Mouse (Mus musculus): ENCODE data around the gene Mrpl53.
A peak's percentile ranks its signal among the peaks of the same experiment; 100 is the strongest.

The Mrpl53 gene

GRCm38 (mm10) chr6:83108762-83109668, at the start of gene Mrpl53:
Gene Mrpl53 (plus strand): TSS chr6:83109040.
- DNase-seq, result peak; percentile 77

GRCm38 (mm10) chr6:83065995-83066394, 42.8 kb upstream of the Mrpl53 start:
- peak; percentile 51 for DNase-seq

- no peak for DNase-seq
Observed at GRCm38 (mm10) chr6:83066441-83066840, 42.4 kb upstream of the Mrpl53 start.

GRCm38 (mm10) chr6:83068221-83068620, 40.6 kb upstream of the Mrpl53 start:
- no peak for DNase-seq

GRCm38 (mm10) chr6:83068706-83069487, 39.9 kb upstream of the Mrpl53 start:
- no peak for DNase-seq

GRCm38 (mm10) chr6:83069488-83070246, 39.2 kb upstream of the Mrpl53 start:
- DNase-seq, result no peak

GRCm38 (mm10) chr6:83070247-83070310, 38.8 kb upstream of the Mrpl53 start, which contains the start of gene Tlx2:
Gene Tlx2 (minus strand): TSS chr6:83070293.
- no peak for DNase-seq

GRCm38 (mm10) chr6:83070311-83071219, 38.3 kb upstream of the Mrpl53 start:
- no peak for DNase-seq

GRCm38 (mm10) chr6:83071220-83071619, 37.6 kb upstream of the Mrpl53 start:
- DNase-seq, result no peak

- DNase-seq, result peak; percentile 63
Observed at GRCm38 (mm10) chr6:83074979-83075378, 33.9 kb upstream of the Mrpl53 start.

GRCm38 (mm10) chr6:83077630-83078323, 31.1 kb upstream of the Mrpl53 start, which contains the start of gene Pcgf1:
Gene Pcgf1 (plus strand): TSS chr6:83077869.
- DNase-seq, result no peak

GRCm38 (mm10) chr6:83078324-83078858, 30.4 kb upstream of the Mrpl53 start:
- DNase-seq, result peak; percentile 100

GRCm38 (mm10) chr6:83080210-83080609, 28.6 kb upstream of the Mrpl53 start:
- DNase-seq, result no peak

- DNase-seq, result no peak
Observed at GRCm38 (mm10) chr6:83083497-83083896, 25.3 kb upstream of the Mrpl53 start.

- DNase-seq, result no peak
Observed at GRCm38 (mm10) chr6:83084477-83084876, 24.4 kb upstream of the Mrpl53 start.

- DNase-seq, result peak; percentile 54
Observed at GRCm38 (mm10) chr6:83086121-83087035, 22.5 kb upstream of the Mrpl53 start, which contains the start of gene Lbx2. Gene Lbx2 (plus strand): TSS chr6:83086367.

GRCm38 (mm10) chr6:83087205-83087925, 21.5 kb upstream of the Mrpl53 start:
- no peak for DNase-seq

- DNase-seq, result no peak
Observed at GRCm38 (mm10) chr6:83087926-83088260, 20.9 kb upstream of the Mrpl53 start.

GRCm38 (mm10) chr6:83092416-83093127, 16.3 kb upstream of the Mrpl53 start:
- DNase-seq, result no peak

Measured in thymus, postnatal 14 days (tissue).